Mouse (Mus musculus) adrenal gland, adult (tissue): ENCODE measurements around the gene Lama2.
A peak's percentile ranks its signal among the peaks of the same experiment; 100 is the strongest.

Experiments used
- DNase-seq, 2 experiments: peaks; one replicate each; pipeline ENCODE4 v3.0.0; 2022 to 2023; ENCODE audit warnings: low spot score in 1 of 2; ENCODE audit not compliant: inconsistent age in 2 of 2

Gene Lama2

GRCm38 (mm10) chr10:27193986-27194908 lies 425.3 kb downstream of the Lama2 start:
- DNase-seq, result no peak

GRCm38 (mm10) chr10:27188630-27189365 lies 430.8 kb downstream of the Lama2 start:
- no peak for DNase-seq

- DNase-seq, result no peak
Observed at GRCm38 (mm10) chr10:27184185-27184584, 435.4 kb downstream of the Lama2 start.

GRCm38 (mm10) chr10:27174271-27174670 lies 445.3 kb downstream of the Lama2 start:
- DNase-seq, result peak in 1 of 2 experiments; percentile 31

- no peak for DNase-seq
Observed at GRCm38 (mm10) chr10:27164738-27165137, 454.8 kb downstream of the Lama2 start.

GRCm38 (mm10) chr10:27162364-27162763 lies 457.2 kb downstream of the Lama2 start:
- no peak for DNase-seq

- no peak for DNase-seq
Observed at GRCm38 (mm10) chr10:27150220-27150619, 469.3 kb downstream of the Lama2 start.

GRCm38 (mm10) chr10:27140422-27140821 lies 479.1 kb downstream of the Lama2 start:
- no peak for DNase-seq

- DNase-seq, result no peak
Observed at GRCm38 (mm10) chr10:27135768-27136167, 483.8 kb downstream of the Lama2 start.

GRCm38 (mm10) chr10:27133135-27133534 lies 486.4 kb downstream of the Lama2 start:
- DNase-seq, result peak; percentile 18 to 82

- DNase-seq, result no peak
Observed at GRCm38 (mm10) chr10:27127454-27127853, 492.1 kb downstream of the Lama2 start.

GRCm38 (mm10) chr10:27123763-27124162 lies 495.8 kb downstream of the Lama2 start:
- DNase-seq, result no peak

GRCm38 (mm10) chr10:27117815-27118214 lies 501.7 kb downstream of the Lama2 start:
- peak in 1 of 2 experiments; percentile 40 for DNase-seq

- DNase-seq, result no peak
Observed at GRCm38 (mm10) chr10:27116938-27117647, 502.5 kb downstream of the Lama2 start.

- DNase-seq, result no peak
Observed at GRCm38 (mm10) chr10:27114131-27114530, 505.4 kb downstream of the Lama2 start.

- no peak for DNase-seq
Observed at GRCm38 (mm10) chr10:27103811-27104210, 515.7 kb downstream of the Lama2 start.

GRCm38 (mm10) chr10:27101800-27102353 lies 517.7 kb downstream of the Lama2 start:
- DNase-seq, result no peak

GRCm38 (mm10) chr10:27077113-27077512 lies 542.4 kb downstream of the Lama2 start:
- no peak for DNase-seq

GRCm38 (mm10) chr10:27068794-27069435 lies 550.6 kb downstream of the Lama2 start:
- DNase-seq, result no peak

GRCm38 (mm10) chr10:27063671-27064070 lies 555.9 kb downstream of the Lama2 start:
- DNase-seq, result peak in 1 of 2 experiments; percentile 22
